Mouse (Mus musculus) liver, embryonic 13.5 days (tissue): ENCODE results near the gene Hoxd13. TPM values are rescaled to one million over a fixed set of nuclear protein-coding genes. Genes with fewer than 3 reads are reported as not detected.
A peak's percentile ranks its signal among the peaks of the same experiment; 100 is the strongest.

ENCODE experiments used
- ATAC-seq: fragments of 200-750 bp; cut with Nextera tagmentation; 2 replicates; pipeline ENCODE4 v1.8.0; 2017; ENCODE audit warnings: low read depth, mild to moderate bottlenecking, moderate number of reproducible peaks, moderate library complexity
- DNase-seq: peaks from one replicate; pipeline ENCODE4 v3.0.0; 2022
- H3K27ac ChIP-seq: fragments of 300-500 bp; sonication (generic); 2 replicates; pipeline ENCODE4 v1.5.1; 2015; ENCODE audit warnings: moderate library complexity, mild to moderate bottlenecking, inconsistent platforms
- H3K27me3 ChIP-seq: fragments of 300-500 bp; sonication (generic); 2 replicates; pipeline ENCODE4 v1.6.1; 2015; ENCODE audit warnings: mild to moderate bottlenecking, inconsistent platforms
- H3K36me3 ChIP-seq: fragments of 300-500 bp; sonication (generic); 2 replicates; pipeline ENCODE4 v1.6.1; 2015; ENCODE audit warnings: mild to moderate bottlenecking, inconsistent platforms
- H3K4me1 ChIP-seq: fragments of 300-500 bp; sonication (generic); replicated peaks from 2 replicates; pipeline ENCODE4 v1.6.1; 2015; ENCODE audit warnings: inconsistent platforms
- H3K4me2 ChIP-seq: fragments of 300-500 bp; sonication (generic); 2 replicates; pipeline ENCODE4 v1.6.1; 2015; ENCODE audit warnings: inconsistent platforms, mild to moderate bottlenecking, moderate library complexity
- H3K4me3 ChIP-seq: fragments of 300-500 bp; sonication (generic); replicated peaks from 2 replicates; pipeline ENCODE4 v1.5.1; 2015; ENCODE audit warnings: mild to moderate bottlenecking, inconsistent platforms
- H3K9ac ChIP-seq: fragments of 300-500 bp; sonication (generic); 2 replicates; pipeline ENCODE4 v1.6.1; 2015; ENCODE audit warnings: mild to moderate bottlenecking, inconsistent platforms
- H3K9me3 ChIP-seq: fragments of 300-500 bp; sonication (generic); replicated peaks from 2 replicates; pipeline ENCODE4 v1.6.1; 2016; ENCODE audit warnings: inconsistent platforms
- WGBS: fragments of 180-500 bp; shearing (Covaris S2); methylation state at CpG from one replicate; pipeline ENCODE4 v1.1.7; 2015; ENCODE audit not compliant: insufficient replicate concordance; 5-methylcytosine and 5-hydroxymethylcytosine counted together
- polyA plus RNA-seq: library from polyadenylated mRNA; unstranded; fragments of >200 nt; fragmentation: Nextera tagmentation; extraction: Ambion mirVana; gene quantifications from 2 replicates; pipeline ENCODE4 v1.2.1, GENCODE M21; 2015

Gene Hoxd13
- polyA plus RNA-seq, 1 experiment from 2014 or later = not detected

- no peak overlapping the region for H3K9ac ChIP-seq
- H3K4me3 ChIP-seq = no peak overlapping the region
Measured at GRCm38 (mm10) chr2:74699664-74700545, 31.8 kb downstream of the Hoxd13 start.

GRCm38 (mm10) chr2:74700546-74701112 lies 32.5 kb downstream of the Hoxd13 start:
- H3K27ac ChIP-seq = no peak overlapping the region
- no peaks in the 10 kb centered on the region for H3K36me3 ChIP-seq
- ATAC-seq = no peak
- no peaks in the 10 kb centered on the region for H3K9me3 ChIP-seq
- H3K4me1 ChIP-seq = peaks cover 20% of the 10 kb centered on the region
- no peak overlapping the region for H3K4me3 ChIP-seq
- H3K4me2 ChIP-seq = no peak overlapping the region
- 13% methylated on average over 22 of the region's 22 CpGs for WGBS
- no peak overlapping the region for H3K9ac ChIP-seq
- peaks cover 100% of the 10 kb centered on the region for H3K27me3 ChIP-seq
- no peak for DNase-seq

More at GRCm38 (mm10) chr2:74699664-74700545, 31.8 kb downstream of the Hoxd13 start:
- H3K27me3 ChIP-seq = peaks cover 100% of the 10 kb centered on the region
- DNase-seq (no peak), ATAC-seq (no peak)
- no peaks in the 10 kb centered on the region for H3K9me3 ChIP-seq
- H3K27ac ChIP-seq = no peak overlapping the region
- 9% methylated on average over 23 of the region's 23 CpGs for WGBS
- H3K4me1 ChIP-seq = peaks cover 13% of the 10 kb centered on the region
- no peaks in the 10 kb centered on the region for H3K36me3 ChIP-seq
- H3K4me2 ChIP-seq = no peak overlapping the region

- peaks cover 22% of the 10 kb centered on the region for H3K4me1 ChIP-seq
- no peaks in the 10 kb centered on the region for H3K36me3 ChIP-seq
- H3K4me3 ChIP-seq = no peak overlapping the region
- ATAC-seq (no peak), DNase-seq (peak; percentile 17)
- peaks cover 99% of the 10 kb centered on the region for H3K27me3 ChIP-seq
- no peak overlapping the region for H3K4me2 ChIP-seq
- H3K9ac ChIP-seq = no peak overlapping the region
- WGBS = 14% methylated on average over 17 of the region's 17 CpGs
- H3K27ac ChIP-seq = no peak overlapping the region
- no peaks in the 10 kb centered on the region for H3K9me3 ChIP-seq
Measured at GRCm38 (mm10) chr2:74701949-74702819, 34.1 kb downstream of the Hoxd13 start.

GRCm38 (mm10) chr2:74702820-74703219 lies 34.7 kb downstream of the Hoxd13 start:
- Histone ChIP-seq H3K9me3 (no peaks in the 10 kb centered on the region), H3K36me3 (no peaks in the 10 kb centered on the region), H3K27ac (no peak overlapping the region), H3K9ac (no peak overlapping the region), H3K4me3 (no peak overlapping the region), H3K4me2 (no peak overlapping the region), H3K4me1 (peaks cover 20% of the 10 kb centered on the region), H3K27me3 (peaks cover 99% of the 10 kb centered on the region)
- ATAC-seq (no peak), DNase-seq (no peak)
- 26% methylated on average over 6 of the region's 6 CpGs for WGBS

- DNase-seq (no peak), ATAC-seq (no peak)
- Histone ChIP-seq H3K27me3 (peaks cover 99% of the 10 kb centered on the region), H3K9me3 (no peaks in the 10 kb centered on the region), H3K27ac (no peak overlapping the region), H3K9ac (no peak overlapping the region), H3K4me3 (no peak overlapping the region), H3K36me3 (no peaks in the 10 kb centered on the region), H3K4me2 (no peak overlapping the region), H3K4me1 (peaks cover 15% of the 10 kb centered on the region)
- 13% methylated on average over 10 of the region's 10 CpGs for WGBS
Measured at GRCm38 (mm10) chr2:74703317-74703716, 35.2 kb downstream of the Hoxd13 start.

GRCm38 (mm10) chr2:74703720-74704392 lies 35.7 kb downstream of the Hoxd13 start:
- no peak for DNase-seq
- peaks cover 99% of the 10 kb centered on the region for H3K27me3 ChIP-seq
- H3K27ac ChIP-seq = no peak overlapping the region
- H3K4me1 ChIP-seq = peaks cover 13% of the 10 kb centered on the region
- H3K36me3 ChIP-seq = no peaks in the 10 kb centered on the region
- H3K4me3 ChIP-seq = no peak overlapping the region
- WGBS = 5% methylated on average over 26 of the region's 26 CpGs
- H3K4me2 ChIP-seq = no peak overlapping the region
- no peak for ATAC-seq
- H3K9ac ChIP-seq = no peak overlapping the region
- H3K9me3 ChIP-seq = no peaks in the 10 kb centered on the region

GRCm38 (mm10) chr2:74704393-74704998 lies 36.4 kb downstream of the Hoxd13 start, which contains the start of gene Hoxd8:
Hoxd8 (plus strand) TSS chr2:74704615.
- peak within 1 kb of the TSS; percentile 61 for H3K4me2 ChIP-seq
- H3K27me3 ChIP-seq = peaks cover 99% of the 10 kb centered on the region
- no peaks in the 10 kb centered on the region for H3K9me3 ChIP-seq
- no peaks in the 10 kb centered on the region for H3K36me3 ChIP-seq
- H3K27ac ChIP-seq = no peak within 1 kb of the TSS
- no peak for DNase-seq
- H3K4me3 ChIP-seq = peak within 1 kb of the TSS; percentile 50
- ATAC-seq = no peak
- WGBS = 2% methylated on average over 37 of the region's 52 CpGs
- peaks cover 13% of the 10 kb centered on the region for H3K4me1 ChIP-seq
- no peak within 1 kb of the TSS for H3K9ac ChIP-seq

GRCm38 (mm10) chr2:74704999-74705466 lies 36.9 kb downstream of the Hoxd13 start:
- ATAC-seq = no peak
- H3K27me3 ChIP-seq = peaks cover 99% of the 10 kb centered on the region
- no peaks in the 10 kb centered on the region for H3K36me3 ChIP-seq
- peaks cover 13% of the 10 kb centered on the region for H3K4me1 ChIP-seq
- no peak for DNase-seq
- H3K4me2 ChIP-seq = peak overlapping the region; percentile 61
- H3K27ac ChIP-seq = no peak overlapping the region
- 0% methylated on average over 25 of the region's 66 CpGs for WGBS
- no peaks in the 10 kb centered on the region for H3K9me3 ChIP-seq
- no peak overlapping the region for H3K9ac ChIP-seq
- peak overlapping the region; percentile 50 for H3K4me3 ChIP-seq

- H3K27ac ChIP-seq = no peak overlapping the region
- no peak overlapping the region for H3K9ac ChIP-seq
- 1% methylated on average over 68 of the region's 85 CpGs for WGBS
- H3K4me1 ChIP-seq = peaks cover 13% of the 10 kb centered on the region
- H3K4me2 ChIP-seq = peak overlapping the region; percentile 61
- ATAC-seq = no peak
- peaks cover 99% of the 10 kb centered on the region for H3K27me3 ChIP-seq
- no peaks in the 10 kb centered on the region for H3K9me3 ChIP-seq
- peak overlapping the region; percentile 50 for H3K4me3 ChIP-seq
- no peaks in the 10 kb centered on the region for H3K36me3 ChIP-seq
- DNase-seq = no peak
Measured at GRCm38 (mm10) chr2:74705467-74706089, 37.5 kb downstream of the Hoxd13 start.

GRCm38 (mm10) chr2:74706393-74706960 lies 38.4 kb downstream of the Hoxd13 start:
- WGBS = 5% methylated on average over 13 of the region's 13 CpGs
- Histone ChIP-seq H3K27me3 (peaks cover 99% of the 10 kb centered on the region), H3K27ac (no peak overlapping the region), H3K9me3 (no peaks in the 10 kb centered on the region), H3K4me3 (no peak overlapping the region), H3K4me1 (peaks cover 13% of the 10 kb centered on the region), H3K36me3 (no peaks in the 10 kb centered on the region), H3K9ac (no peak overlapping the region), H3K4me2 (no peak overlapping the region)
- DNase-seq (no peak), ATAC-seq (no peak)
